Mouse (Mus musculus) neural tube, embryonic 13.5 days (tissue): Measurements from ENCODE around the gene Trim32. TPM values are rescaled to one million over a fixed set of nuclear protein-coding genes. Genes with fewer than 3 reads are reported as not detected.

Source experiments
- ATAC-seq: fragments of 200-750 bp; cut with Nextera tagmentation; 2 replicates; pipeline ENCODE4 v1.8.0; 2017; ENCODE audit warnings: low read depth, mild to moderate bottlenecking, moderate TSS enrichment, moderate library complexity
- H3K27ac ChIP-seq: fragments of 300-500 bp; sonication (generic); replicated peaks from 2 replicates; pipeline ENCODE4 v1.5.1; 2015; ENCODE audit warnings: moderate library complexity, mild to moderate bottlenecking, inconsistent platforms
- H3K27me3 ChIP-seq: fragments of 300-500 bp; sonication (generic); 2 replicates; pipeline ENCODE4 v1.6.1; 2015; ENCODE audit warnings: mild to moderate bottlenecking, inconsistent platforms
- H3K36me3 ChIP-seq: fragments of 300-500 bp; sonication (generic); 2 replicates; pipeline ENCODE4 v1.6.1; 2015; ENCODE audit warnings: mild to moderate bottlenecking, inconsistent platforms
- H3K4me1 ChIP-seq: fragments of 300-500 bp; sonication (generic); replicated peaks from 2 replicates; pipeline ENCODE4 v1.6.1; 2015; ENCODE audit warnings: inconsistent platforms
- H3K4me2 ChIP-seq: fragments of 300-500 bp; sonication (generic); 2 replicates; pipeline ENCODE4 v1.6.1; 2015; ENCODE audit warnings: inconsistent platforms, mild to moderate bottlenecking, moderate library complexity
- H3K4me3 ChIP-seq: fragments of 300-500 bp; sonication (generic); 2 replicates; pipeline ENCODE4 v1.5.1; 2015; ENCODE audit warnings: mild to moderate bottlenecking, inconsistent platforms
- H3K9ac ChIP-seq: fragments of 300-500 bp; sonication (generic); 2 replicates; pipeline ENCODE4 v1.6.1; 2015; ENCODE audit warnings: moderate library complexity, mild to moderate bottlenecking, inconsistent platforms
- H3K9me3 ChIP-seq: fragments of 300-500 bp; sonication (generic); 2 replicates; pipeline ENCODE4 v1.6.1; 2016; ENCODE audit warnings: inconsistent platforms
- WGBS: fragments of 180-500 bp; shearing (Covaris S2); methylation state at CpG from one replicate; pipeline ENCODE4 v1.1.7; 2015; 5-methylcytosine and 5-hydroxymethylcytosine counted together
- polyA plus RNA-seq: library from polyadenylated mRNA; unstranded; fragments of >200 nt; fragmentation: Nextera tagmentation; extraction: Ambion mirVana; gene quantifications from 2 replicates; pipeline ENCODE4 v1.2.1, GENCODE M21; 2015

Trim32 gene
- 136 and 143 TPM in 2 replicates for polyA plus RNA-seq

DNA sequence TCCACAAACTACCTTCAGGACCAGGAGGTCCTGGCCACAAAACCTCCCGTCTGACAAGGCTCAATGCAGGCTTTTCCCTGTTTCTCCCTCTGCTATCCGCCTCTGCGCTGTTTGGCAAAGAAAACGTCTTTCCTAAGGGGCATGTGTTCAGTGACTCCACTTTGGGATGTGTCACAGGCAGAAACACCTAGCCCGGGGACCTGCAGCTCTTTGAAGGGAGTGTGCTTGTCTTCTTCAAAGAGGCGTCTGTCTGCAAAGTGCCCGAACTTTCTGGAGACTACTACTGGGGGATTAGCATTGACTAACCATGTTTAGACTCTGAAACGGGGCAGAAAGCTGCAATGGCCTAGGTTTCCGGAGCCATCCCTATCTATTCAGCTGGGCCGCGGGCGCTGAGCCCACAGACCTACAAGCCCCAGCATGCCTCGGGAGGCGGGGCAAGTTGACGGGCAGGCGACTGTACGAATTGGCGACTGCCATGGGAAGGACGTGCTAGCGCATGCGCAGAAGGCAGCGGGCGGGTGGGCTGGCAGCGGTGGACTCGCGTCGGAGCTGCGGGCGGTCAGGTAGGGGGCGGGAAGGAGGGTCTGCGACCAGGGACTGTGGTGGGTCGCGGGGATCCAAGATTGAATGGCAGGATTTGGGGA is at the start of gene Trim32:
Trim32 (plus strand) TSS at position 483 of the 647 bp plus-strand sequence.
- WGBS: 4% methylated on average over 33 of the region's 33 CpGs
- H3K4me2 ChIP-seq: peak within 1 kb of the TSS; percentile 71
- peak within 1 kb of the TSS; percentile 78 for H3K27ac ChIP-seq
- no peaks in the 10 kb centered on the region for H3K9me3 ChIP-seq
- H3K4me3 ChIP-seq: peak within 1 kb of the TSS; percentile 54
- H3K4me1 ChIP-seq: peaks cover 38% of the 10 kb centered on the region
- no peaks in the 10 kb centered on the region for H3K27me3 ChIP-seq
- H3K9ac ChIP-seq: peak within 1 kb of the TSS; percentile 80
- no peaks in the 10 kb centered on the region for H3K36me3 ChIP-seq
- ATAC-seq: peak; percentile 98

DNA sequence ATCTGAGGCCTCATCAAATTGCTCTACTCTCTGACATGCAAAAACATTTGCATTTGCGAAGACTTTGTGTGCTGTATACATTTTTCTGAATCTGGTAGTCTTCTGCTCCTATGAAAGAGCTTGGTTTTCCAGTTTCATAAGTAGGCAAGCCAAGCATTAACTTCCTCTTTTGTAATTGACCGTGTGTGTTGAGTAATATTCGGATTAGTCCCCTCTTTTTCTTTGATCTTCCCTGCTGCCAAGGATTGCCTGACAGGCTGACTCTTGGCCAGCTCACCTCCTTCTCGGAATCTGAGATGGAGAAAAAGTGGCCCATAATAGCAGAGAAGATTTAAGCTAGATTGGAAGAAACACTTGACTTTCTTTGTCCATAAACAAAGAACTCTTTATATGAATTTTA is 39.3 kb upstream of the Trim32 start:
- Histone ChIP-seq H3K27ac (no peak overlapping the region), H3K27me3 (no peaks in the 10 kb centered on the region), H3K9ac (no peak overlapping the region), H3K4me3 (no peak overlapping the region), H3K36me3 (no peaks in the 10 kb centered on the region), H3K4me2 (no peak overlapping the region), H3K9me3 (no peaks in the 10 kb centered on the region), H3K4me1 (no peaks in the 10 kb centered on the region)
- no peak for ATAC-seq
- whole genome bisulfite sequencing: 87% methylated on average over 4 of the region's 4 CpGs

DNA sequence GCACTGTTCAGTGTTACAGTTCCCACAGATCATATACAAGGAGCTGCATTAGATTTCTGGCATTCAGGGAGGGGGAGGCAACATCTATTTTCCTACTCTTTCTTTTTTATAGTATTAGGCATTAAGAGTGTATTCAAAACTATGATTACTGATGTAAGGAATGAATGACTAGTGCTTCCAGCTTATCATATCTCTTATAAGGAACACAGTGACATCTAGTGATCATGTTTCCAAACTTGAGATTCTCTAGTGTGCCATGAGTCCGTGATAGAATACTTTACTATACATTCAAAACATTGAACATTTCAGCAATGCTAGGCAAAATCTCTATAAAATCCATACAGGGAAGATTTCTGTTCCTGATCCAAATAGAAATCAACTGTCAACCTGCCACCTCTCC is 24.5 kb upstream of the Trim32 start:
- Histone ChIP-seq H3K27me3 (no peaks in the 10 kb centered on the region), H3K4me3 (no peak overlapping the region), H3K9me3 (no peaks in the 10 kb centered on the region), H3K36me3 (no peaks in the 10 kb centered on the region), H3K4me1 (no peaks in the 10 kb centered on the region), H3K9ac (no peak overlapping the region), H3K4me2 (no peak overlapping the region), H3K27ac (no peak overlapping the region)
- 84% methylated on average over 1 of the region's 1 CpGs for WGBS
- ATAC-seq: no peak

DNA sequence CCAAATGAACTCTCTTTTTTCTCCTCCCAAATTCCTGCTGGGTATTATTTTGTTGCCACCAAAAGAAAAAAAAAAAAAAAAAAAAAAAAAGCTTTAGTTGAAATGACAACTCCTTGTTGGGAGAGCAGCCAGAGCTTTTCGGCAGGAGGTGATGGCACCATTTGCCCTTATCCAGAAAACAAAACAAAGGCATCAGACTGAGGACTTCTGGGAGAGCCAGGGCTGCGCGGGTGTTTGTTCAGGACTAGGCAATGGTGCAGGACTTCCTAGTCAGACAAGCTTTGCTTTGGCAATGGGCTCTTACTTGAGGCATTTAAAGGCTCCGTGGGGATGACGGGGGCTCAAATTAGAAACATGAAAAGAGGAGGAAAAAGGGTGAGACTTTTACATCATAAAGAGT is 17.8 kb upstream of the Trim32 start:
- Histone ChIP-seq H3K4me1 (no peaks in the 10 kb centered on the region), H3K27me3 (no peaks in the 10 kb centered on the region), H3K9ac (no peak overlapping the region), H3K27ac (no peak overlapping the region), H3K4me3 (no peak overlapping the region), H3K9me3 (no peaks in the 10 kb centered on the region), H3K4me2 (no peak overlapping the region), H3K36me3 (no peaks in the 10 kb centered on the region)
- no peak for ATAC-seq
- 59% methylated on average over 5 of the region's 5 CpGs for WGBS

DNA sequence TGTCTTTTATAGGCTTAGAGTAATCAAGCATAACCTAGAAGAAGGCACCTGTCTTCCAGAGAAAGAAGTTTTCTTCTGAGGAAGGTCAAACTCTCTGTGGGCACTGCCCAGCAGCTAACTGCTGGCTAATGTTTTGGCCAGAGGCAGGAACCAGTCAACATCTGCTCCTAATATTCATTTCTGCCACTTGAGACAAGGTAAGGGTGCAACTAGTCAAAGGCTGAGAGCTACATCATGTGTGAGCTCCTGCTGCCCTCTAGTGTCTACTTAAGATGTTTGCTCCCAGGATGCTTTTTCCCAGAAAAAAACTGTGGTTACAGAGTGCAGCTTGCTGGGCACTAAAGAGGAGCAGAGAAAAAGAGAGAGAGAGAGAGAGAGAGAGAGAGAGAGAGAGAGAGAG is 15.0 kb upstream of the Trim32 start:
- ATAC-seq: peak; percentile 69; the same call in 1 of the 2 replicates
- H3K4me1 ChIP-seq: no peaks in the 10 kb centered on the region
- H3K27ac ChIP-seq: no peak overlapping the region
- no peak overlapping the region for H3K4me3 ChIP-seq
- no peaks in the 10 kb centered on the region for H3K27me3 ChIP-seq
- no peaks in the 10 kb centered on the region for H3K36me3 ChIP-seq
- no peak overlapping the region for H3K9ac ChIP-seq
- H3K4me2 ChIP-seq: no peak overlapping the region
- H3K9me3 ChIP-seq: no peaks in the 10 kb centered on the region

DNA sequence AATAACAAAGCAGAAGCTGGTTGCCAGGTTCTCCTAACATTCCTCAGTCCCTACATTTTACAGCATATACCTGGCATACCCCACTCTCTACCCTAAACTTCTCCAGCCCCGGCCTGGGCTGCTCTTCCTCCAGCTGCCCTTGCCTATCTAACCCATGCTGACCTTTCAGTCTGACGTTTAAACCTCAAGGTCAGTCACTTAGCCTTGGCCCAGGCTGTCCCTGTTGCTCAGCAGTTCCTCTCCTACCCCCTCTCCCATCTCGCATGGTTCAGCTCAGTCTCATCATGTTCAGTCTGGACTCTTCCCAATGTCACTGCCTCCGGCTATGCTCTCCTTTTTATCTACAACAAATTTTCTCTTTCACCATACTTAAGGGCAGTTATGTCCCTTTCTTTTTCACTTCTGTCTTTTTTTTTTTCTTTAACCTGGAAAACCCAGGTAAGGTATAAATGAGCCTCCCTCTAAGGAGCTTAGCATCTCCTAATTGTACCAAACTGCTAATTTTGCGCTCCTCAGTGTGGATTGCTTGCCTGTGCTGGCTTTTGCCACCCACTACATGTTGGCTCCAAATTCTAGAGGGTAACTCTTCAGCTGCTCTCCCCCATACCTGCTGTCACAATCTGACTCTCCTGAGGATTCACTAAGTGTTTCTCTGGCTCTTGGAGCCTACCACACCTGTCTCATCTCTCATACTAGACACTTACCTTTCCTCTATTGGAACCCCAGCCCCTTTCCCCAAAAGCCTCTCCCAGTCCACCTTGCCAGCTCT is 10.0 kb upstream of the Trim32 start:
- Histone ChIP-seq H3K9ac (no peak overlapping the region), H3K4me1 (no peaks in the 10 kb centered on the region), H3K9me3 (no peaks in the 10 kb centered on the region), H3K4me3 (no peak overlapping the region), H3K27ac (no peak overlapping the region), H3K4me2 (no peak overlapping the region), H3K36me3 (no peaks in the 10 kb centered on the region), H3K27me3 (no peaks in the 10 kb centered on the region)
- WGBS: 75% methylated on average over 5 of the region's 5 CpGs
- ATAC-seq: no peak

DNA sequence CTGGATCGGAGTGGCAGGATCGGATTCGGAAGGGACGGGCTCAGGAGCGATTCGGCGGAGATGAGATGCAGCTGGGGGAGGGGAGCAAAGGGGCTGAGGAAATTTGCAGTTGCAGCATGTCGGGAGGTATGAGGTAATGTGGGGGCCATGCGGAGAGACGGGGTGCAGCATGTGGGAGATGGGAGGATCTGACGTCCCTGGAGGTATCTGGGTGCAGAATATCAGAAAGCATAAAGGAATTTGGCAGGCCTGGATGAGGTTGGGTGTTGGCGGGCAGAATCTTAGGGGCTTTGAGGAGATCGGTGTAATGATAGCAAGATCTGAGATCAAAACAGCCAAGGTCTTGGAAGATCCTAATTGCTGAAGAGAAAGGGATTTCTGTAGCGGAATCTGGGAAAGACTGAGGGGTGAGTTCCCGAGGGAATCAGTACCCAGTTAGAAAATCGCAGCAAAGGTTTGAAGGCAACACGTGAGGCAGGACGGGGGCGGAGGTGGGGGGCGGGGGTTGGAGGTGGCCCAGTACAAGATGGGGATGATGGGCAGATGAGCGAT is 441 bp downstream of the Trim32 start:
- H3K9me3 ChIP-seq: no peaks in the 10 kb centered on the region
- H3K9ac ChIP-seq: peak overlapping the region; percentile 80
- H3K4me2 ChIP-seq: peak overlapping the region; percentile 71
- peak; percentile 89 for ATAC-seq
- peak overlapping the region; percentile 78 for H3K27ac ChIP-seq
- no peaks in the 10 kb centered on the region for H3K27me3 ChIP-seq
- 1% methylated on average over 21 of the region's 21 CpGs for WGBS
- peaks cover 42% of the 10 kb centered on the region for H3K4me1 ChIP-seq
- peak overlapping the region; percentile 54 for H3K4me3 ChIP-seq
- H3K36me3 ChIP-seq: no peaks in the 10 kb centered on the region

DNA sequence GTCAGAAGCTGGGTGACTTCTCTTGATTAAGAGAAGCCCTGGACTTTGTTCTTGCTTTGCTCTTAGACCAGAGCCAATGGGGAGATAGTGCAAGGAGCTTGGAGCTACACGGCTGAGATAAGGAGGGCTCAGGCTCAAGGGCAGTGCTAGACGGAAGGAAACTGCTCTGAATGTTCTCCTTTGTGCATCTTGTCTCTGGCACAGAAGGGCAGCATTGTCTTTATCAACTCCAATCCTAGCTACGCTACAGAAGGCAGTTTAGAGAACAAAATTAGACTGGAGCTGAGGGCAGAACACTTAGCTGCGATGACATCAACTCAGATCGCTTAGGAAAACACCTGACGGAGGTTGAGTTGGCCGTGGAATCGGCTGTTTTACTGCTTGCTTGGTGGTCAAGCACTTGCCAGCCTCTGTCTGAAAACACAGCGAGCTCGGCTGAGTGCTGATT is 2.4 kb downstream of the Trim32 start:
- Histone ChIP-seq H3K4me2 (peak overlapping the region; percentile 71), H3K27ac (no peak overlapping the region), H3K9me3 (no peaks in the 10 kb centered on the region), H3K27me3 (no peaks in the 10 kb centered on the region), H3K4me1 (peaks cover 62% of the 10 kb centered on the region), H3K36me3 (no peaks in the 10 kb centered on the region), H3K9ac (no peak overlapping the region), H3K4me3 (peak overlapping the region; percentile 54)
- no peak for ATAC-seq
- 75% methylated on average over 10 of the region's 10 CpGs for WGBS

DNA sequence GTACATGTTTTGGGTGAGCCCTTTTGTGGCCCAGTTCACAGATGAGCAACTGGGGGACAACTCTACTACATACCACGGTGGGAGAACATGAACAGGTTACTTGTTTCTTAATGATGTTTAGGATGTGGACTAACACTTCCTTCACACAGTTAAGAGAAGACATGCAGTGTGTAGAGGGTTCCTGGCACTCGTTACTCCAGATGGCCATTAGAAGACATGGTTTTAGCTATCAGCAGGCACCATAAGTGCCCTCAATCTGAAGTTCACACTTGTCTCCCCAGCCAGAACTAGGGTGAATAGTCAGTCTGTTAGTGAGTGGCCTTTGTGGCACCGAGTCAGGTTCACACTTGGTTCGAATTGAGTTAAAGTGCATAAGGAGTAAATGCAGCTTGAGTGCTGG is 3.3 kb downstream of the Trim32 start:
- ATAC-seq: no peak
- peaks cover 62% of the 10 kb centered on the region for H3K4me1 ChIP-seq
- WGBS: 94% methylated on average over 4 of the region's 4 CpGs
- H3K27me3 ChIP-seq: no peaks in the 10 kb centered on the region
- H3K27ac ChIP-seq: no peak overlapping the region
- H3K9ac ChIP-seq: no peak overlapping the region
- H3K9me3 ChIP-seq: no peaks in the 10 kb centered on the region
- H3K36me3 ChIP-seq: peaks cover 2% of the 10 kb centered on the region
- no peak overlapping the region for H3K4me3 ChIP-seq
- no peak overlapping the region for H3K4me2 ChIP-seq

DNA sequence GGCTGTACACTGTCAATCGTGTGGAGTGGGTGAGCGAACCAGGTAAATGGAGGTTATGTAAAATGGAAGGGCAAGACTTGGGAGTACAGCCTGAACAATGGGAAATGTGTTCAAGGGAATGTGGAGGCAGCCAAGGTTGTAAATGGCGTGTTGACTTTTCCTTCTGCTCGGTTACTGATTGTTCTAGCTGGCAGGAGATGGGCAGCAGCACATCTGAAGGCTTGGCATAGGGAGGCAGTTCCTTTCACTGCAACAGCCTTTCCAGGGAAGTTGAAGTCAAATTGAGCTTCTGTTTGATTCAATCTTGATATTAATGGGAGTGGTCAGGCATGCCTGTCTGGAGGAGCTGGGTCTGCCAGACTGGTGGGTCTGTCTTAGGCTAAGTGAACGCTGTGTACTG is 5.5 kb downstream of the Trim32 start:
- peaks cover 58% of the 10 kb centered on the region for H3K4me1 ChIP-seq
- H3K27ac ChIP-seq: no peak overlapping the region
- no peak overlapping the region for H3K4me3 ChIP-seq
- no peaks in the 10 kb centered on the region for H3K9me3 ChIP-seq
- H3K4me2 ChIP-seq: no peak overlapping the region
- WGBS: 80% methylated on average over 5 of the region's 5 CpGs
- H3K36me3 ChIP-seq: peaks cover 24% of the 10 kb centered on the region
- no peak for ATAC-seq
- no peak overlapping the region for H3K9ac ChIP-seq
- H3K27me3 ChIP-seq: no peaks in the 10 kb centered on the region

DNA sequence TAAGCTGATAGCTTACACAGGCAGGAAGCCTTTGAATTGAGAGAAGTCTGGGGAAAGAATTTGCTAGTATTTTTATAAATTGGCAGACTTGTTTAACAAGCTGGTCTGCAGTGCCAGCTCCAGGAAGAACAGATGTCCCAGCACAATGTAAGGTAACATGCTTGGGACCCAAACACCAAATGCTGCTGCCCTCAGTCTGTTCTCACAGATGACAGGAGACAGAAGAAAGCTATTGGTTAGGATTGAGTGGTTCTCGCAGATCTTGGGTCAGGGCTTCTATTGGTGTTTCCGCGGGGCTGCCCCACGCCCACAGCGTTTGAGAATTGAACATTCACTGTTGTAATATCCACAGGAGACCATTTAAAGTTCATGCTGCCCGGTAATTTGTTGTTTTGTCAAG is 6.1 kb downstream of the Trim32 start:
- Histone ChIP-seq H3K4me2 (no peak overlapping the region), H3K4me3 (no peak overlapping the region), H3K27ac (no peak overlapping the region; the same call in 1 of the 2 replicates), H3K4me1 (peaks cover 53% of the 10 kb centered on the region), H3K27me3 (no peaks in the 10 kb centered on the region), H3K36me3 (peaks cover 30% of the 10 kb centered on the region), H3K9me3 (no peaks in the 10 kb centered on the region), H3K9ac (no peak overlapping the region)
- WGBS: 13% methylated on average over 6 of the region's 6 CpGs
- ATAC-seq: peak; percentile 24; the same call in 1 of the 2 replicates

DNA sequence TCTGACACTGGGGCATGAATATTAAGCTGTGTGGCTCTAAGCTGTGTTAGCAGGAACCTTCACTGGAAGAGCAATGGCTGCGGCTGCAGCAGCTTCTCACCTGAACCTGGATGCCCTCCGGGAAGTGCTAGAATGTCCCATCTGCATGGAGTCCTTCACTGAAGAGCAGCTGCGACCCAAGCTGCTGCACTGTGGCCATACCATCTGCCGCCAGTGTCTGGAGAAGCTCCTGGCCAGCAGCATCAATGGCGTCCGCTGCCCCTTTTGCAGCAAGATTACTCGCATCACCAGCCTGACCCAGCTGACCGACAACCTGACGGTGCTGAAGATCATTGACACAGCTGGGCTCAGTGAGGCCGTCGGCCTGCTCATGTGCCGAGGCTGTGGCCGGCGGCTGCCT is 8.3 kb downstream of the Trim32 start:
- Histone ChIP-seq H3K27ac (no peak overlapping the region), H3K36me3 (peaks cover 50% of the 10 kb centered on the region), H3K9me3 (no peaks in the 10 kb centered on the region), H3K27me3 (no peaks in the 10 kb centered on the region), H3K4me3 (no peak overlapping the region), H3K9ac (no peak overlapping the region), H3K4me1 (peaks cover 34% of the 10 kb centered on the region), H3K4me2 (no peak overlapping the region)
- ATAC-seq: no peak
- 97% methylated on average over 14 of the region's 14 CpGs for WGBS
